Mouse (Mus musculus): ENCODE measurements around the gene Gm20873. TPM values are rescaled to one million over a fixed set of nuclear protein-coding genes. Genes with fewer than 3 reads are reported as not detected.
"Not testable (repeated sequence)": the region's sequence is repeated elsewhere in the genome, so short reads cannot be mapped to it uniquely, and the experiment has no call there.

The Gm20873 gene
- not detected for total RNA-seq (2021)

- DNase-seq (ENCODE audit: low spot score); intact Hi-C loops (cut with DNase I): not testable (repeated sequence)
Observed at GRCm38 (mm10) chrY:6266798-6267197, at the start of gene Gm20873. Gene Gm20873 (plus strand): TSS chrY:6267098.

DNA sequence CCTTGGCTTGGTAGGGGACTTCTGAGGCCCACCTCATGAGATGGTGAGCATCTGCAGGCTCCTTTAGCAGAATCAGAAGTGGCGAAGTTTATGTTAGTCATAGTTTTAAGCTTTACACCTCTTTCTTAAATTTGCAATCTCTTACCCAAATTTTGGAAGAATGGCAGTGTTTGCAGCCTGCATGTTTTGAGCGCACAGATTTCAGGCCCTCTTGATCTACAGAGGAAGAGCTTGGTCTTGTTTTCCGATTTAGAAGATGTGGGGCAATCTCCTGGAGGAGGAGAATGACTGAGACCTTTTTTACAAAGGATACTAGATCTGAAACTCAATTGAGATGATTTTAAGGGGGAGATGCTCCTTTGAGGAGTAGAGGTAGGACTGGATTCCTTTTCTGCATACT is 29.0 kb upstream of the Gm20873 start, which contains the start of gene Gm21746:
Gene Gm21746, minus strand, starts transcription at position 101 of the 400 bp plus-strand sequence.
- DNase-seq (ENCODE audit: low spot score); intact Hi-C loops (cut with DNase I): not testable (repeated sequence)

Other genes starting within 250 kb of the Gm20873 start
- not detected for gene Gm21746, start 29.1 kb upstream of the Gm20873 start, total RNA-seq (2021)

All from heart, postnatal 25 days (tissue).